Mouse (Mus musculus) embryonic facial prominence, embryonic 15.5 days (tissue): ENCODE results near the gene Ehbp1l1. TPM values are rescaled to one million over a fixed set of nuclear protein-coding genes. Genes with fewer than 3 reads are reported as not detected.
A peak's percentile ranks its signal among the peaks of the same experiment; 100 is the strongest.

Experiments
- ATAC-seq: fragments of 200-750 bp; cut with Nextera tagmentation; 2 replicates; pipeline ENCODE4 v1.8.0; 2017; ENCODE audit warnings: low read depth, moderate TSS enrichment; ENCODE audit not compliant: insufficient number of reproducible peaks, low FRiP score, low TSS enrichment
- H3K27ac ChIP-seq: fragments of 300-500 bp; sonication (generic); replicated peaks from 2 replicates; pipeline ENCODE4 v1.5.1; 2015; ENCODE audit warnings: mild to moderate bottlenecking, inconsistent platforms
- H3K27me3 ChIP-seq: fragments of 300-500 bp; sonication (generic); 2 replicates; pipeline ENCODE4 v1.6.1; 2015; ENCODE audit warnings: inconsistent platforms
- H3K36me3 ChIP-seq: fragments of 300-500 bp; sonication (generic); 2 replicates; pipeline ENCODE4 v1.6.1; 2015; ENCODE audit warnings: mild to moderate bottlenecking, inconsistent platforms
- H3K4me1 ChIP-seq: fragments of 300-500 bp; sonication (generic); 2 replicates; pipeline ENCODE4 v1.6.1; 2015; ENCODE audit warnings: inconsistent platforms
- H3K4me2 ChIP-seq: fragments of 300-500 bp; sonication (generic); replicated peaks from 2 replicates; pipeline ENCODE4 v1.6.1; 2015; ENCODE audit warnings: mild to moderate bottlenecking, inconsistent platforms
- H3K4me3 ChIP-seq: fragments of 300-500 bp; sonication (generic); replicated peaks from 2 replicates; pipeline ENCODE4 v1.5.1; 2015; ENCODE audit warnings: mild to moderate bottlenecking, inconsistent platforms
- H3K9ac ChIP-seq: fragments of 300-500 bp; sonication (generic); 2 replicates; pipeline ENCODE4 v1.6.1; 2015; ENCODE audit warnings: inconsistent platforms
- H3K9me3 ChIP-seq: fragments of 300-500 bp; sonication (generic); replicated peaks from 2 replicates; pipeline ENCODE4 v1.6.1; 2016; ENCODE audit warnings: inconsistent platforms
- WGBS: fragments of 180-500 bp; shearing (Covaris S2); methylation state at CpG from one replicate; pipeline ENCODE4 v1.1.7; 2015; 5-methylcytosine and 5-hydroxymethylcytosine counted together
- polyA plus RNA-seq: library from polyadenylated mRNA; unstranded; fragments of >200 nt; fragmentation: Nextera tagmentation; extraction: Ambion mirVana; gene quantifications from 2 replicates; pipeline ENCODE4 v1.2.1, GENCODE M21; 2015

The Ehbp1l1 gene
- polyA plus RNA-seq, 1 experiment from 2014 or later = 32.4 TPM

DNA sequence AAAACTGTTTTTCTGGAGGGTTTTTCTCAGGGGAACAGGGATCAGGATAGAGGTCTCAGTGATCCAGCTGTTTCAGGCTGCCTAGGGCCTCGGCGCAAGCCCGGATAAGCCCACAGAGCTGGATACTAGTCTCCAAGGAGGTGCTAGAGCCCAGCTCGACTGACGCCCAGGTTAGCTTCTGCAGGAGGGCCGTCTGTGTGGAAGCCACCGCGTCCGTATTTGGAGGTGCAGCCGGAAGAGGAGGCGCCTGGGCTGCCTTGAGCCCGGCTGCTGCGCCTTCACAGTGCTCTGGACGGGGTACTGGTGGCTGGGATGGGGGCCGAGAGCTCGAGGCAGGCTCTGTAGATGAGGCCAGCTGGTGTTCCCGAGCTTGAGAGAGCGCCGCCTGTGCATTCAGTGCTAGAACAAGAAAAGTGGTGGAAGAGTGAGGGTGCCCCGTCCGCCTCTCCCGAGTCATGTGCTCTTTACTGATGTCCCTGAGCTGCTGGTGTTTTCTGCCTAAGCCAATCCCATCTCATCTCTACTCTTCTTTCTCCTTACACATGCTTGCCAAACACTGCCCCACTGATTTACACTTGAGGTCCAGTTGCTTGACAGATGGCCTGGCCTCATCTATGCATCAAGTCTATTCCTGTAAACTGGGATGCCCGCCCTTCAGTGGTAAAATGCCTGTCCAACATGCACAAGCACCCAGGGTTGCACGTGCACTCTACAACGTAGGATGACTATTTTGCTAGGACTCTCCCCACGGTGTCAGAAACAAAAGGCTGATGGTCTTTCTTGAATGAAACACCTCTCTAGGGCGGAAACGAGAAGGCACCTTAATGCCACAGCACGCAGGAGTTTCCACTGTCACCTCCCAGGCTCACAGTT, 4.4 kb upstream of the Ehbp1l1 start:
- H3K4me3 ChIP-seq = peak overlapping the region; percentile 80
- ATAC-seq = no peak
- H3K4me1 ChIP-seq = peaks cover 55% of the 10 kb centered on the region
- 74% methylated on average over 29 of the region's 29 CpGs for WGBS
- peak overlapping the region; percentile 79 for H3K9ac ChIP-seq
- H3K27me3 ChIP-seq = peaks cover 3% of the 10 kb centered on the region; the same call in 1 of the 2 replicates
- no peaks in the 10 kb centered on the region for H3K9me3 ChIP-seq
- no peak overlapping the region for H3K27ac ChIP-seq
- peak overlapping the region; percentile 96 for H3K4me2 ChIP-seq
- 0 out of 2 replicates have a peak, but pooled peaks cover 2% of the 10 kb centered on the region for H3K36me3 ChIP-seq

DNA sequence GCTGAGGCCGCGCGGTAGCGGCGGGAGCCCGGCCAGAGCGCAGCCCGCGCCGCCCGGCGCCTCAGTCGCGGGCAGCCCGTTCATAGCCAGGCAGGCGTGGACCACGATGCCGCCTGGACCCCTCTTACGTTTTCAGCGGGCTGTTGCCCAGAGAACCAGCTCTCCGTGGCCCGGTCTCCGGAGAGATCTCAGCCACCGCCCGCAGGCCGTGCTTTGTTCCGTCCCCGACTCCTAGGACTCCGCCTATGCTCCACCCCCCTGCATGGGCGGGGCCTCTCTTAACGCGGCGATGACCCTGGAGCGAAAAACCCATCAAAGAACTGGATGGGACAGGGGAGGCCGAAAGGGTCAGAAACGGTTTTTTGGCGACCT, 3.3 kb upstream of the Ehbp1l1 start, which contains the start of gene Fam89b:
Fam89b (minus strand) TSS at position 210 of the 372 bp plus-strand sequence.
- peak within 1 kb of the TSS; percentile 91 for H3K27ac ChIP-seq
- H3K36me3 ChIP-seq = 0 out of 2 replicates have a peak, but pooled peaks cover 2% of the 10 kb centered on the region
- peaks cover 66% of the 10 kb centered on the region for H3K4me1 ChIP-seq
- WGBS = under 1% methylated on average over 37 of the region's 37 CpGs
- H3K27me3 ChIP-seq = no peaks in the 10 kb centered on the region
- peak within 1 kb of the TSS; percentile 80 for H3K4me3 ChIP-seq
- H3K4me2 ChIP-seq = peak within 1 kb of the TSS; percentile 96
- ATAC-seq = peak; percentile 81
- no peaks in the 10 kb centered on the region for H3K9me3 ChIP-seq
- H3K9ac ChIP-seq = peak within 1 kb of the TSS; percentile 96

DNA sequence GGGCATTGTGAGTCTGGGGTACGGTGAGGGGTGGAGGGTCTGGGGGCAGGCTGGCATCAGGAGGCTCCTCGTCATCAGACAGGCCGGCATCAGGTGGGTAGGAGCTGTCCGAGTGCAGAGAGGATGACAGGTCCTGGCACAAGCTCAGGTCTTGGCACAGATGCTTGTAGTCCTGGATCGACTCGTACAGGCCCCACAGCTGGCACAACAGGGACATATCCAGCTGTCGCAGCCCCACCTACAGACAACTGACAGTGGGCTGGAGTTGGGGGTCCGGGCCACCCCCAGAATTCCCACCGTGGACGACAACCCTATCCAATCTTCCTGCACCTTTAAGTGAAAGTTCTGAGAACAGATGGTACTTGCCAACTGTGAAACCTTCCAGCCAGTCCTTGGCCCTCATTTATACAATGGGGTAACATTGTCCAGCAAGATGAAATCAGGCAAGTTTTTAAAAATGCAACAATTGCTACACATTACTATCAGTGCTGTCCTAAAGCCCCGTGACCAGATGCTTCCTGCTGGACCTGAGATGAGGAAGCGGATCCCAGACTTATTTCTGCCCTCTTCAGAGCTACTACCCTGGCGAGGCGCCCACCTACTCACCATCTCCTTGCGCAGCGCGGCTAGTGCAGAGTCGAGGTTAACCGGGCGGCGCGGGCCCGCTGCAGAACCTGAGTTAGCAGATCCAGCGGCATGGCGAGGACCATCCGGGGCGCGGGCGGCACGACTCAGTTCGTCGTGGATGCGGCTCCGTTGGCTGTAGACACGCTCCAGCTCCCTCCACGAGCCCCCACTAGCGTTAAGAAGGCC, 2.7 kb upstream of the Ehbp1l1 start:
- H3K4me3 ChIP-seq = peak overlapping the region; percentile 72
- H3K9ac ChIP-seq = peak overlapping the region; percentile 96
- peak; percentile 11; the same call in 1 of the 2 replicates for ATAC-seq
- H3K36me3 ChIP-seq = 0 out of 2 replicates have a peak, but pooled peaks cover 5% of the 10 kb centered on the region
- H3K9me3 ChIP-seq = no peaks in the 10 kb centered on the region
- peaks cover 72% of the 10 kb centered on the region for H3K4me1 ChIP-seq
- 4% methylated on average over 37 of the region's 37 CpGs for WGBS
- no peaks in the 10 kb centered on the region for H3K27me3 ChIP-seq
- H3K27ac ChIP-seq = peak overlapping the region; percentile 91
- peak overlapping the region; percentile 96 for H3K4me2 ChIP-seq

DNA sequence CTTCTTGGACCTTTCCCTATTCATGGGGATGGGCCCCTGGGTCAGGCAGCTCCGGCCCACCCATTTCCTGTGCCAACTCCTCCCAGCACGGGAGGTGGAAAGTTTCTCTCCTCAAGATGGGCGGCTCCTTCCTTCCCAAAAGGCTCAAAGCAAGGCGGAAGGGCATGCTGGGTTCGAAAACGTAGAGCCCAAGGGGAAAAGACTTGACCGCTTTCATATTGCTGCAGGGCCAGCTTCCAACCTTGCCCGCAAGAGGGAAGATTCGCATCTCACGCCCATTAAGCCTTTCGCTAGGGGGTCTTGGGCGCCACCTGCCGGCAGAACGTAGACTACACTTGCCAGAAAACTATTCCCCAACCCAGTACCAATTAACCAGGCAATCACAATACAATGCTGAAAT, 1.6 kb upstream of the Ehbp1l1 start:
- no peak for ATAC-seq
- 3% methylated on average over 14 of the region's 14 CpGs for WGBS
- Histone ChIP-seq H3K4me1 (peaks cover 73% of the 10 kb centered on the region), H3K27ac (peak overlapping the region; percentile 91), H3K4me3 (peak overlapping the region; percentile 72), H3K9me3 (no peaks in the 10 kb centered on the region), H3K36me3 (peaks cover 13% of the 10 kb centered on the region; the same call in 1 of the 2 replicates), H3K4me2 (peak overlapping the region; percentile 96), H3K9ac (peak overlapping the region; percentile 96), H3K27me3 (no peaks in the 10 kb centered on the region)

DNA sequence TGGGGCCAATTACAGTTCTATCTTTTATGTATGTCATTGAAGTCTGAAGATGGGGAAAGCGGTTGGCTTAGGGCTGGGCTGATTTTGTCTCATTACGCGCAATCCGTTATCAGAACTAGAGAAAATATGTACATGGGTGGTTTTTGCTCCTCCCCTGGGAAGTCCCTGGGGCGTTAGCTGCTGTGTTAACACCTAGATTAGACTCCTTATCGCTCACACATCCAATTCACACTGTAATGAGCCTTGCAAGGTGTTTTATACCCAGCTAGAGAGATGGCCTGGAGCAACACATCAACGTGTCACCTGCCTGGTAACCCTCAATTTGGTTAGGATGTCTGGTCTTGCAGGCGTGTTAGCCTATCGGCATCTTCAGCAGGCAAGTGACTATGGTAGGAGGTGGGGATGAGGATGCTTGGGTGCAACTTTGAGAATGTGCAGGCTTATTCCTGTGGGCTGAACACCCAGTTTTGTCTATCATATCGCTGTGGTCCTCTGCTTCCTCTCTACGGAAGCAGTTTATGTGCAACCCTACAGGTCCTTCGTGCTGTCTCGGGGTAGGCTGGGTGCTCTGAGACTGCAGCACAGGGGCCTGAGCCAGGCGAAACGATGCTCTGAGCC, 953 bp upstream of the Ehbp1l1 start:
- 67% methylated on average over 15 of the region's 15 CpGs for WGBS
- peaks cover 73% of the 10 kb centered on the region for H3K4me1 ChIP-seq

DNA sequence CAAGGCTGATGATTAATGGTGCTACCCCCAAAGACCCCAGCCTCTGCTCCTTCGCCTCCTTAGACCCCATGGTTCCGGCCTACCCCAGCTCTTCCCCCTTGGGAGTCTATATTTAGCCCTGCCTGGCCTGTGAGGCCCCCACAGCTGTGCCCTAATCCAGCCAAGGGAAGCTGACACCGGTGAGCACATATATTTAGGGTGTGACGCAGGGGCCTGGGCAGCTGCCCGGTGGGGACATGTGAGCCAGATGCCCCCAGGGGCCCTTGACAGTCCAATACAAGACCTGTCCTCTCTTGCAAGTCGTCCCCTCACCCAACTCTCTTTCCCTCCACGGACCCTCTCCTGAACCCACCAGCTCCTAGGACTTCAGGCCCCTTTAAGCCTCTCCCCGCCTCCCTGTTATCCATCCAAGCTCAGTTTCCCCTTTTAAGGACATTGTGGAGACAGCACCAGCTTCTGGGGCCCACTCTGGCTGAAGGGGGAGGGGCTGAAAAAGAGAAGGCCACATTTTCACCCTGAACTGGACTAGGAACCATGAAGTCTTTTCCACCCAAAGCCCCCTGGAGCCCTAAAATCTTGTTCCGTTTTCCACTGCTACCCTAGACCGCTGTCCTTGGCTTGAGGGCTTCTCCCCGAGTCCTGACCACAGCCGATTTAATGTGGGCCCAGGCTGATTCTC, 949 bp downstream of the Ehbp1l1 start:
- peaks cover 57% of the 10 kb centered on the region for H3K4me1 ChIP-seq
- no peaks in the 10 kb centered on the region for H3K27me3 ChIP-seq
- peak overlapping the region; percentile 72 for H3K4me3 ChIP-seq
- peaks cover 35% of the 10 kb centered on the region for H3K36me3 ChIP-seq
- no peaks in the 10 kb centered on the region for H3K9me3 ChIP-seq
- H3K4me2 ChIP-seq = peak overlapping the region; percentile 96
- ATAC-seq = 0 out of 2 replicates have a peak, but pooled peaks have one; percentile 31
- H3K9ac ChIP-seq = peak overlapping the region; percentile 15; the same call in 1 of the 2 replicates
- 60% methylated on average over 12 of the region's 12 CpGs for WGBS
- H3K27ac ChIP-seq = peak overlapping the region; percentile 77

More for the DNA sequence above, 953 bp upstream of the Ehbp1l1 start:
- Histone ChIP-seq H3K9ac (peak overlapping the region; percentile 18; the same call in 1 of the 2 replicates), H3K9me3 (no peaks in the 10 kb centered on the region), H3K4me2 (peak overlapping the region; percentile 96), H3K36me3 (peaks cover 20% of the 10 kb centered on the region; the same call in 1 of the 2 replicates), H3K4me3 (peak overlapping the region; percentile 72), H3K27ac (peak overlapping the region; percentile 91), H3K27me3 (no peaks in the 10 kb centered on the region)
- ATAC-seq = no peak

DNA sequence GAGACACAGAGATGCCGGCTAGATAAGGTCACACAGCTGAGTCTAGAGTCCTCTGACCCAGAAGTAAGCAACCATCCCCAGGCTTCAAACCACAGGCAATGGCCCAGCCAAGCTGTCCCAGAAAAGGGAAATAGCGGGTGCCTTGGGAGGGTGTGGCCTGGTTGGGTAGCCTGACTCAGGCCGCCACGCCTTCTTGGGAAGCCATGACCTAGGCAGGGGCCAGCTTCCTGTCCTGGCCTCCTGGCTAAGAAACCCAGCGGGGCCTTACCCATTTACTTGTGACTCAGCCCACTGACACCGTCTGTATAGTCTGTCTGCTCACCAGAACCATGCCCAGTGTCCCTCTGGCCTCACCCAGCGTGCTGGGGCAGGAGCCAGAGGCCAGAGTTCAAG, 1.6 kb downstream of the Ehbp1l1 start:
- Histone ChIP-seq H3K9me3 (no peaks in the 10 kb centered on the region), H3K9ac (no peak overlapping the region), H3K4me2 (peak overlapping the region; percentile 96), H3K4me3 (peak overlapping the region; percentile 72), H3K27me3 (no peaks in the 10 kb centered on the region), H3K27ac (peak overlapping the region; percentile 77), H3K36me3 (peaks cover 42% of the 10 kb centered on the region), H3K4me1 (peaks cover 51% of the 10 kb centered on the region)
- 61% methylated on average over 7 of the region's 7 CpGs for WGBS
- ATAC-seq = no peak

DNA sequence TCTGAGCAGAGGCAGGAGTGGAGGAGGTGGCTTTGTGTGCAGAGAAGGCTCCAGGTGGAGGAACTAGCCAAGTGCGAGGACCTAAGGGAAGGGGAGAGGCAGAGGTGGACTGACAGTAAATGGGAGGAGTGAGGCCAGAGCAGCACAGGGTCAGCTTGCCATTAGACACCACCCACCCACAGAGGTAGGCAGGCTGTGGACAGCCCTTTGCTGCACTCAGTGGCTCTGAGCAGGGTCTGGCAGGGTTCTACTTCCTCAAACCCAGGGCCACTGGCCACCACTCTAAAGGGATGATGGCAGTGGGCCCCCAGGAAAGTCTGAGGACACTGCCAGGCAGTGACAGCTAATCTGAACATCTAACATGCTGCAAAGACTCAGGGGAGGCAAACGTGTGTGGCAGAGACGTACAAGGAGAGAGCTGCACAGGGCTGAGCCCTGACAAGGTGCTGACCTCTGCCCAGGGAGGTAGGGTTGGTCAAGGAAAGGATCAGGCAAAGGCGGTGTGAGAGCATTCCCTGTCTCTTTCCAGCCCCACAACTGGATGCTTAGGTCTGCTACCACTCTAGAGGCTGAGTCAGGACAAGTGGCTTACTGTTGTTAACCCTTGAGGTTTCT, 2.1 kb downstream of the Ehbp1l1 start:
- H3K4me3 ChIP-seq = peak overlapping the region; percentile 72; the same call in 1 of the 2 replicates
- H3K36me3 ChIP-seq = peaks cover 47% of the 10 kb centered on the region
- no peak for ATAC-seq
- H3K4me1 ChIP-seq = peaks cover 50% of the 10 kb centered on the region
- H3K27me3 ChIP-seq = no peaks in the 10 kb centered on the region
- no peak overlapping the region for H3K27ac ChIP-seq
- H3K9me3 ChIP-seq = no peaks in the 10 kb centered on the region
- no peak overlapping the region for H3K9ac ChIP-seq
- peak overlapping the region; percentile 96 for H3K4me2 ChIP-seq
- 64% methylated on average over 4 of the region's 4 CpGs for WGBS

DNA sequence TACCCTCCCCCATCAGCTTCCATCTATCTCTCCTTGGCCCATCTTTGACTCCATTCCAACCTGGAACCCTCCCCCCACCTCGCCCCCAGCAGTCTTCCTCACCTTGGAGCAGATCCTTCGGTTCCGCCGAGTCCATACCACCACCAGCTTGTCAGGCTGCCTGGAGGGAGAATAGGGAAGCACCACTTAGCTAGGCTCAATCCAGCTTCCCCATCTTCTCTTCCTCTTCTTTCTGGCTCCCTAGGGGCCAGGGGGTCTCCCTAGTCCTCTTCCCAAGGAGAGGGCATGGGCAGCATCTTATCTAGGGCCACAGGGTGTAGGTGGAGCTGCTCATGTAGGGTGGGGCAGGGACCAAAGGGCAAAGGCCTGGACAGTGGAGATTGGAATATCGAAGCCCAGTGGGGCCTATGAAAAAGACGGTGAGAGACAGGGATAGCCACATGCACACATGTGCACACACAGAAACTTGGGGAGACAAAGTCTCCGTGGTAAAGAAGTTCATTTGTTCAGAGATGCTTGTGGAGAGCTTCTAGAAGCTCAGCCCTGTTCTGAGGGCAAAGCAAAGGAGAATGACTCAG, 3.2 kb downstream of the Ehbp1l1 start:
- Histone ChIP-seq H3K36me3 (peaks cover 56% of the 10 kb centered on the region), H3K27me3 (no peaks in the 10 kb centered on the region), H3K9me3 (no peaks in the 10 kb centered on the region), H3K4me3 (no peak overlapping the region), H3K4me2 (no peak overlapping the region), H3K27ac (no peak overlapping the region), H3K4me1 (peaks cover 42% of the 10 kb centered on the region), H3K9ac (no peak overlapping the region)
- WGBS = 84% methylated on average over 7 of the region's 7 CpGs
- no peak for ATAC-seq

DNA sequence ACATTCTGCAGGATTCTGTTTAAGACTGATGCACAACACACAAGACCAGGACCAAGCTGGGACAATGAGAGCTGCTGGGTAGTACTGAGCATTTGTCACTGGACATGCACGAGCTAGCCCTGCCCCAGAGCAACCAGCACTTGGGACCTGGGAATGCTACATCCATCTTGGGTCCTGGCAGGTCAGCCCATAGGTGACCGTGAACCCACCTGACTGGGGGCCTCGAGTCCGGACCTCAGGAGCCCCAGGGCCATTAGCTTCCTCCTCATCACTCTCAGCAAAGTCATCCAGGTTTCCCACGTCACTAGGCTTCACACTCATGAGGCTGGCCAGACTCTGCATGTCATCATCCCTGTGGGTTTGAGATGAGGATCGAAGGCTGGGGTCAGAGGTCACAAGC, 4.9 kb downstream of the Ehbp1l1 start:
- Histone ChIP-seq H3K4me3 (no peak overlapping the region), H3K9ac (no peak overlapping the region), H3K36me3 (peaks cover 64% of the 10 kb centered on the region), H3K4me2 (no peak overlapping the region), H3K27ac (no peak overlapping the region), H3K4me1 (peaks cover 27% of the 10 kb centered on the region), H3K9me3 (no peaks in the 10 kb centered on the region), H3K27me3 (no peaks in the 10 kb centered on the region)
- ATAC-seq = no peak
- 86% methylated on average over 6 of the region's 6 CpGs for WGBS
